Mouse (Mus musculus): ENCODE measurements around the gene Olfr1360.

Gene Olfr1360

GRCm38 (mm10) chr13:21697811-21698210 lies 20.6 kb upstream of the Olfr1360 start, which contains the start of gene Olfr1359:
Olfr1359 (plus strand) TSS chr13:21698111.
- in situ Hi-C loops (cut with MboI; ENCODE audit: low sequenced_read_pairs), result no loop called here

- in situ Hi-C loops (cut with MboI; ENCODE audit: low sequenced_read_pairs), result no loop called here
Observed at GRCm38 (mm10) chr13:21663286-21663685, 13.9 kb downstream of the Olfr1360 start, which contains the start of gene Olfr1361. Olfr1361 (minus strand) TSS chr13:21663386.

GRCm38 (mm10) chr13:21642418-21642817 lies 34.8 kb downstream of the Olfr1360 start, which contains the start of gene Olfr11:
Olfr11 (minus strand) TSS chr13:21642518.
- in situ Hi-C loops (cut with MboI; ENCODE audit: low sequenced_read_pairs), result no loop called here
